Mouse (Mus musculus) small intestine, adult 2 months (tissue): ENCODE measurements around the gene Olfr715b. TPM values are rescaled to one million over a fixed set of nuclear protein-coding genes. Genes with fewer than 3 reads are reported as not detected.
"Not testable (repeated sequence)": the region's sequence is repeated elsewhere in the genome, so short reads cannot be mapped to it uniquely, and the experiment has no call there.

Source experiments
- H3K27ac ChIP-seq: fragments of 200-500 bp; 2 replicates; pipeline ENCODE4 v1.5.1; 2012; ENCODE audit warnings: low read depth, low read length, control low read depth, inconsistent platforms; ENCODE audit not compliant: insufficient read depth
- H3K27me3 ChIP-seq: fragments of 200-500 bp; 2 replicates; pipeline ENCODE4 v1.6.1; 2012; ENCODE audit warnings: mild to moderate bottlenecking, moderate library complexity, low read length, inconsistent platforms; ENCODE audit not compliant: control insufficient read depth, insufficient read depth
- H3K36me3 ChIP-seq: fragments of 200-500 bp; 2 replicates; pipeline ENCODE4 v1.6.1; 2012; ENCODE audit warnings: mild to moderate bottlenecking, low read length, control low read depth, inconsistent platforms; ENCODE audit not compliant: control insufficient read depth, insufficient read depth
- H3K4me1 ChIP-seq: fragments of 200-500 bp; 2 replicates; pipeline ENCODE4 v1.6.1; 2012; ENCODE audit warnings: low read length, inconsistent platforms, mixed read lengths; ENCODE audit not compliant: control insufficient read depth, insufficient read depth, insufficient read length
- H3K4me3 ChIP-seq: fragments of 200-500 bp; 2 replicates; pipeline ENCODE4 v1.5.1; 2012; ENCODE audit warnings: low read depth, mild to moderate bottlenecking, control low read depth, inconsistent platforms, low read length, moderate library complexity
- CTCF ChIP-seq: fragments of 200-500 bp; IDR thresholded peaks from 2 replicates; pipeline ENCODE4 v1.5.1; 2012; ENCODE audit warnings: low read depth, mild to moderate bottlenecking, control low read depth, inconsistent platforms, low read length, moderate library complexity, mixed read lengths; ENCODE audit not compliant: insufficient replicate concordance, insufficient read length; ENCODE audit errors: extremely low read depth
- POLR2A ChIP-seq: fragments of 200-500 bp; IDR thresholded peaks from 2 replicates; pipeline ENCODE4 v1.6.1; 2012; ENCODE audit warnings: low read depth, mild to moderate bottlenecking, control low read depth, inconsistent platforms, low read length, moderate library complexity
- WGBS: fragments of 180-500 bp; shearing (Covaris S2); methylation state at CpG from one replicate; pipeline ENCODE4 v1.1.7; 2018; 5-methylcytosine and 5-hydroxymethylcytosine counted together
- polyA plus RNA-seq: library from polyadenylated mRNA; depleted of rRNA; stranded (reverse); fragments of >200 nt; gene quantifications from 2 replicates; pipeline ENCODE4 v1.2.3, GENCODE M21; 2012; rRNA removed

Gene Olfr715b
- not detected in 2 replicates for polyA plus RNA-seq

DNA sequence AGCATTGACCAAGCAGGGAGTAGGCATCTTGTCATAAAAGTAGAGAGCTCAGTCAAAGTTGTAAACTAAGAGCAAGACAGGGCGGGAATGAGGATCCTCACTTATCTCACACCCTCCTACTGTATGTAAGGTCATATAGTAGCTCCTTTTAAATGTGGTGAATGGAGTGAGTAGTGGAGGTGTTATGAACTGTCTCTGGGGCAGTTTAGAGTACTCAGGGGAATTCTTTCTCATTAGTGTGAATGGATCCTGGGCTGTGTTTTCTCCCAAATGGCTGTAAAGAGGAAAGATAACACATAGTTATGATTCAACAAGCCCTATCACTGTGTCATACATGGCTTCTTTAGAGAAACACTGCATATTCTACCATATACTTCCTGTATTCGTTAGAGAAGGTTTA is at the start of gene Olfr715b:
Gene Olfr715b, minus strand, starts transcription at position 101 of the 400 bp plus-strand sequence.
- not testable (repeated sequence) for H3K4me3 ChIP-seq, H3K4me1 ChIP-seq, H3K27me3 ChIP-seq, H3K27ac ChIP-seq, H3K36me3 ChIP-seq
- 69% methylated on average over 2 of the region's 2 CpGs for WGBS

DNA sequence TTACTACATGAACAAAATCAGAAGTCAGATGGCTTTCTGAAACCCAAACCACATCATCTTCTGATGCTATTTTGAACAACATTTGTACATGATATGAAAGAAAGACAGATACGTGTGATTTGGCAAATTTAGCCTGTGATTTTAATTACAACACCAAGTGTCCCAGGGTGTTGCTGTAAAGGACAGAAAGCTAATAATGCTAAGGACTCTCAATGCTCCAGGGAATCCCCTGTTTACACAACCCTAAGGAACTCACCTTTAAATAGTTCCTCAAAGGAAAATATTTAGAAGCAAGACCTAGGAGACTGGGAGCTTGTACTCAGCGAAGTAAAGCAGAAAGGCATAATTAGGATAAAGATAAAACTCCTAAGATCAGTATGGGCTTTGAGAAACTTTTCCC is 27.9 kb upstream of the Olfr715b start, which contains the start of gene Olfr716:
Gene Olfr716, plus strand, starts transcription at position 301 of the 400 bp plus-strand sequence.
- not testable (repeated sequence) for H3K4me3 ChIP-seq, H3K36me3 ChIP-seq, H3K27me3 ChIP-seq, H3K27ac ChIP-seq, H3K4me1 ChIP-seq
- 57% methylated on average over 2 of the region's 2 CpGs for whole genome bisulfite sequencing

DNA sequence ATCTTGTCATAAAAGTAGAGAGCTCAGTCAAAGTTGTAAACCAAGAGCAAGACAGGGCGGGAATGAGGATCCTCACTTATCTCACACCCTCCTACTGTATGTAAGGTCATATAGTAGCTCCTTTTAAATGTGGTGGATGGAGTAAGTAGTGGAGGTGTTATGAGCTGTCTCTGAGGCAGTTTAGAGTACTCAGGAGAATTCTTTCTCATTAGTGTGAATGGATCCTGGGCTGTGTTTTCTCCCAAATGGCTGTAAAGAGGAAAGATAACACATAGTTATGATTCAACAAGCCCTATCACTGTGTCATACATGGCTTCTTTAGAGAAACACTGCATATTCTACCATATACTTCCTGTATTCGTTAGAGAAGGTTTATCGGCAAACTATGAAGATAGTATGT is 20.8 kb upstream of the Olfr715b start, which contains the start of gene Olfr715:
Gene Olfr715, minus strand, starts transcription at position 101 of the 400 bp plus-strand sequence.
- not testable (repeated sequence) for H3K4me3 ChIP-seq, H3K27ac ChIP-seq, H3K27me3 ChIP-seq, H3K36me3 ChIP-seq, H3K4me1 ChIP-seq
- 77% methylated on average over 3 of the region's 3 CpGs for WGBS

DNA sequence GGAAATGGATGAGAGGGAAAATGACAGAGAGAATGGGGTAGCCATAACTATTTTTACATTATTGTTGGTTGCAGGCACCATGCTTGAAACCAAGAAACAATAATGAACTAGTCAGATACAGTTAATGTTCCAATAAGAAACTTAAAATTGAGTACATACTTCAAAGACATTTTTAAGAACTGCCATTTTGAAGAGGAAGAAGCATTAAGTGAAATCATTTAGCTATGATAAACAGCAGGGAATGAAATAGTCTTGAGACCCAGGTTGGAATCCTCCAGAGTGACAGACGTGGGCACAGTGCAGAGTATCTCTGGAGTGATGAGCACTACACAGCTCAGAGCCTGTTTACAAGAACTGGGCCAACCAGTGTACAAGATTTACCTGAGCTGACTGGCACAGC is 17.2 kb downstream of the Olfr715b start, which contains the start of gene Olfr17:
Gene Olfr17, plus strand, starts transcription at position 301 of the 400 bp plus-strand sequence.
- TF ChIP-seq CTCF (no peak), POLR2A (no peak)
- H3K36me3 ChIP-seq, result no peaks in the 10 kb centered on the region

DNA sequence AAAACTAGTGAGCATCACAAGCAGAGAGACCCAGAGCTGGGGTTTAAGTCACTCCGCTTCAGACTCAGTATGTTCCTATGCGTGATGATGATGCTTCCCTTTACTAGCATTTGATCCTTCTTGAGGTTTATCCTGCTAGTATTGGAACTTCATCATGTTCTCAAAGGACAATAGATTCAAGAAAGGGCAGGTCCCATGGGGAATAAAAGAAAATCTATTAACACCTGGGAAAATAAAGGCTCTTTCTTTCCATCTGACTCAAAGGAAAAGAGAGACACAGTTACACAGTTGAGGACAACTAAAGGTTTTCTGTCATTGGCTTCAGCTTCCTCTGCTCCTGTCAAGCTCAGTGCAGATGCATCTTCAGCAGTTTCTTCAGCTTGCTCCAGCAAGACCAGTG is 39.5 kb downstream of the Olfr715b start, which contains the start of gene Olfr714:
Gene Olfr714, plus strand, starts transcription at position 301 of the 400 bp plus-strand sequence.
- WGBS, result 93% methylated on average over 2 of the region's 2 CpGs
- no peak within 1 kb of the TSS for H3K4me3 ChIP-seq
- TF ChIP-seq POLR2A (no peak), CTCF (no peak)

More for the DNA sequence above, 17.2 kb downstream of the Olfr715b start, which contains the start of gene Olfr17:
- Histone ChIP-seq H3K27me3 (no peaks in the 10 kb centered on the region), H3K4me3 (no peak within 1 kb of the TSS), H3K27ac (no peak within 1 kb of the TSS), H3K4me1 (no peaks in the 10 kb centered on the region)
- WGBS, result 33% methylated on average over 1 of the region's 1 CpGs

More for the DNA sequence above, 39.5 kb downstream of the Olfr715b start, which contains the start of gene Olfr714:
- Histone ChIP-seq H3K27me3 (no peaks in the 10 kb centered on the region), H3K36me3 (no peaks in the 10 kb centered on the region), H3K4me1 (no peaks in the 10 kb centered on the region), H3K27ac (no peak within 1 kb of the TSS)

Other genes starting within 250 kb of the Olfr715b start
- gene Olfr704, start 247.2 kb downstream of the Olfr715b start, polyA plus RNA-seq, result not detected in 2 replicates
- gene Olfr705, start 233.5 kb downstream of the Olfr715b start, polyA plus RNA-seq, result not detected in 2 replicates
- gene Olfr706, start 222.2 kb downstream of the Olfr715b start, polyA plus RNA-seq, result not detected in 2 replicates
- gene Olfr707, start 209.1 kb downstream of the Olfr715b start, polyA plus RNA-seq, result not detected in 2 replicates
- gene Olfr1532-ps1, start 202.4 kb downstream of the Olfr715b start, polyA plus RNA-seq, result not detected in 2 replicates
- gene Olfr709-ps1, start 178.2 kb downstream of the Olfr715b start, polyA plus RNA-seq, result not detected in 2 replicates
- not detected in 2 replicates for gene Olfr710, start 162.1 kb downstream of the Olfr715b start, polyA plus RNA-seq
- gene Olfr6, start 146.4 kb downstream of the Olfr715b start, polyA plus RNA-seq, result not detected in 2 replicates
- gene Olfr711, start 134.9 kb downstream of the Olfr715b start, polyA plus RNA-seq, result not detected in 2 replicates
- not detected in 2 replicates for gene Olfr2, start 104.3 kb downstream of the Olfr715b start, polyA plus RNA-seq
- not detected in 2 replicates for gene Olfr713, start 79.2 kb downstream of the Olfr715b start, polyA plus RNA-seq
- gene Olfr714, start 39.4 kb downstream of the Olfr715b start, polyA plus RNA-seq, result not detected in 2 replicates
- not detected in 2 replicates for gene Olfr17, start 17.1 kb downstream of the Olfr715b start, polyA plus RNA-seq
- gene Olfr715, start 20.7 kb upstream of the Olfr715b start, polyA plus RNA-seq, result not detected in 2 replicates
- gene Olfr716, start 28.0 kb upstream of the Olfr715b start, polyA plus RNA-seq, result not detected in 2 replicates
- gene Nlrp14, start 56.6 kb upstream of the Olfr715b start, polyA plus RNA-seq, result not detected in 2 replicates
- gene Rbmxl2, start 99.1 kb upstream of the Olfr715b start, polyA plus RNA-seq, result not detected in 2 replicates